Mouse (Mus musculus) small intestine, adult 2 months (tissue): ENCODE data around the gene Bcl2l1. TPM values are rescaled to one million over a fixed set of nuclear protein-coding genes. Genes with fewer than 3 reads are reported as not detected.

Experiments used
- H3K27ac ChIP-seq: fragments of 200-500 bp; 2 replicates; pipeline ENCODE4 v1.5.1; 2012; ENCODE audit warnings: low read depth, low read length, control low read depth, inconsistent platforms; ENCODE audit not compliant: insufficient read depth
- H3K27me3 ChIP-seq: fragments of 200-500 bp; 2 replicates; pipeline ENCODE4 v1.6.1; 2012; ENCODE audit warnings: mild to moderate bottlenecking, moderate library complexity, low read length, inconsistent platforms; ENCODE audit not compliant: control insufficient read depth, insufficient read depth
- H3K36me3 ChIP-seq: fragments of 200-500 bp; 2 replicates; pipeline ENCODE4 v1.6.1; 2012; ENCODE audit warnings: mild to moderate bottlenecking, low read length, control low read depth, inconsistent platforms; ENCODE audit not compliant: control insufficient read depth, insufficient read depth
- H3K4me1 ChIP-seq: fragments of 200-500 bp; 2 replicates; pipeline ENCODE4 v1.6.1; 2012; ENCODE audit warnings: low read length, inconsistent platforms, mixed read lengths; ENCODE audit not compliant: control insufficient read depth, insufficient read depth, insufficient read length
- H3K4me3 ChIP-seq: fragments of 200-500 bp; 2 replicates; pipeline ENCODE4 v1.5.1; 2012; ENCODE audit warnings: low read depth, mild to moderate bottlenecking, control low read depth, inconsistent platforms, low read length, moderate library complexity
- CTCF ChIP-seq: fragments of 200-500 bp; IDR thresholded peaks from 2 replicates; pipeline ENCODE4 v1.5.1; 2012; ENCODE audit warnings: low read depth, mild to moderate bottlenecking, control low read depth, inconsistent platforms, low read length, moderate library complexity, mixed read lengths; ENCODE audit not compliant: insufficient replicate concordance, insufficient read length; ENCODE audit errors: extremely low read depth
- POLR2A ChIP-seq: fragments of 200-500 bp; IDR thresholded peaks from 2 replicates; pipeline ENCODE4 v1.6.1; 2012; ENCODE audit warnings: low read depth, mild to moderate bottlenecking, control low read depth, inconsistent platforms, low read length, moderate library complexity
- WGBS: fragments of 180-500 bp; shearing (Covaris S2); methylation state at CpG from one replicate; pipeline ENCODE4 v1.1.7; 2018; 5-methylcytosine and 5-hydroxymethylcytosine counted together
- polyA plus RNA-seq: library from polyadenylated mRNA; depleted of rRNA; stranded (reverse); fragments of >200 nt; gene quantifications from 2 replicates; pipeline ENCODE4 v1.2.3, GENCODE M21; 2012

Gene Bcl2l1
- polyA plus RNA-seq, 1 experiment: 53.8 TPM

GRCm38 (mm10) chr2:152818679-152819078 lies 12.8 kb downstream of the Bcl2l1 start:
- TF ChIP-seq POLR2A (no peak), CTCF (no peak)

GRCm38 (mm10) chr2:152817596-152818291 lies 13.8 kb downstream of the Bcl2l1 start:
- no peak for TF ChIP-seq CTCF
- TF ChIP-seq POLR2A: no peak
- peaks cover 10% of the 10 kb centered on the region; the same call in 1 of the 2 replicates for H3K36me3 ChIP-seq
- H3K27me3 ChIP-seq: no peaks in the 10 kb centered on the region
- H3K4me3 ChIP-seq: no peak overlapping the region
- peaks cover 61% of the 10 kb centered on the region for H3K4me1 ChIP-seq
- 16% methylated on average over 6 of the region's 6 CpGs for WGBS
- H3K27ac ChIP-seq: peak overlapping the region; percentile 50

More at GRCm38 (mm10) chr2:152818679-152819078, 12.8 kb downstream of the Bcl2l1 start:
- H3K4me3 ChIP-seq: no peak overlapping the region
- H3K4me1 ChIP-seq: peaks cover 56% of the 10 kb centered on the region
- no peaks in the 10 kb centered on the region for H3K27me3 ChIP-seq
- WGBS: 85% methylated on average over 5 of the region's 5 CpGs
- no peak overlapping the region; the same call in 1 of the 2 replicates for H3K27ac ChIP-seq
- H3K36me3 ChIP-seq: peaks cover 10% of the 10 kb centered on the region; the same call in 1 of the 2 replicates

DNA sequence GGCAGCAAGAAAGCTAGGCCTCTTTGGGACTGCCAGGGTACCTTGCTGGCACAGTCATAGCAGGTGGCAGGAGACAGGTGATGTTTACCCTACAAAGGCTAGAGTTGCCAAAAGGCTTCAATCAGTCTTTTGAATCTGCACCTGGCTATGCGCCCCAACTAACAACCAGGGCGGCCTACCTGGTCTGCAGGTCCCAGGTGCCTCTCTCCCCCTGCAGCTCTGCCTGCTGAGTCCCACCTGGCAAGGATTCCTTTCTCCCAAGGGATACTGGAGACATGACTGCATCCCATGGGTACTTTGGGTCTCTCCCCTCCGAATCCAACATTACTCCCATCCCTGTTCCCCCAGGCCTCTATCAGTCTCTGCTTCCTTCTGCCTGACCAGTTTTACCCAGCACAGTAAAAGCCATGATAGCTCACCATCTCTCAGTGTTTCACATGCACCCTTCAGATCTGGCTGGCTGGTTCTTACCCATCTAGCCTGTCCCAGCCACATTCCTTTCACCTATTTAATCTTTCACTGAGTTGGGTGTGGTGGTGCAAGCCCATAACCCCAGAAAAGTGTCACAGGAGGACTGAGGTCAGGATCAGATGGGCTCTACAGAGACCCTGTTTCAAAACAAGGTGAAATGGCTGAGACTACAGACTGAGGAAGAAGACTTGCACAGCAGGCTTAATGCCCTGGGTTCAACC lies 14.7 kb downstream of the Bcl2l1 start:
- H3K27ac ChIP-seq: peak overlapping the region; percentile 26
- 38% methylated on average over 3 of the region's 3 CpGs for WGBS

GRCm38 (mm10) chr2:152815879-152816656 lies 15.5 kb downstream of the Bcl2l1 start:
- Histone ChIP-seq H3K27ac (peak overlapping the region; percentile 66), H3K27me3 (no peaks in the 10 kb centered on the region), H3K4me3 (no peak overlapping the region), H3K36me3 (peaks cover 10% of the 10 kb centered on the region; the same call in 1 of the 2 replicates), H3K4me1 (peaks cover 60% of the 10 kb centered on the region)
- TF ChIP-seq CTCF (no peak), POLR2A (no peak)
- WGBS: 30% methylated on average over 7 of the region's 7 CpGs

More for the DNA sequence above, 14.7 kb downstream of the Bcl2l1 start:
- no peaks in the 10 kb centered on the region for H3K27me3 ChIP-seq
- TF ChIP-seq POLR2A: no peak
- TF ChIP-seq CTCF: no peak
- peaks cover 10% of the 10 kb centered on the region; the same call in 1 of the 2 replicates for H3K36me3 ChIP-seq
- H3K4me1 ChIP-seq: peaks cover 62% of the 10 kb centered on the region
- H3K4me3 ChIP-seq: no peak overlapping the region

GRCm38 (mm10) chr2:152814213-152814874 lies 17.2 kb downstream of the Bcl2l1 start:
- Histone ChIP-seq H3K36me3 (peaks cover 5% of the 10 kb centered on the region; the same call in 1 of the 2 replicates), H3K4me3 (no peak overlapping the region), H3K27ac (no peak overlapping the region), H3K4me1 (peaks cover 58% of the 10 kb centered on the region), H3K27me3 (no peaks in the 10 kb centered on the region)
- WGBS: 35% methylated on average over 6 of the region's 6 CpGs
- TF ChIP-seq CTCF: no peak
- no peak for TF ChIP-seq POLR2A

- Histone ChIP-seq H3K27ac (no peak overlapping the region), H3K4me3 (no peak overlapping the region), H3K4me1 (peaks cover 58% of the 10 kb centered on the region), H3K36me3 (no peaks in the 10 kb centered on the region), H3K27me3 (no peaks in the 10 kb centered on the region)
- TF ChIP-seq POLR2A: no peak
- no peak for TF ChIP-seq CTCF
- WGBS: 44% methylated on average over 1 of the region's 1 CpGs
Measured at GRCm38 (mm10) chr2:152813232-152813631, 18.3 kb downstream of the Bcl2l1 start.
